Mouse (Mus musculus) T-helper 1 cell (primary cell): ENCODE data around the gene 9330182O14Rik.

Experiments
- in situ Hi-C: fragments of 300-600 bp; cut with MboI, MseI; formaldehyde crosslinking; loops from one replicate; pipeline ENCODE4 v1.15.1; 2025; ENCODE audit warnings: high pct_unique_total_duplicates

The 9330182O14Rik gene

GRCm38 (mm10) chr15:40134152-40134792 lies at the start of gene 9330182O14Rik:
Gene 9330182O14Rik (plus strand): TSS chr15:40134365.
- in situ Hi-C loops: loop anchor here (5.0 to 25.0 kb wide), 3 partner anchors 67 to 747 kb away; no protein-coding TSS in a partner anchor

- in situ Hi-C loops: no loop called here
Measured at GRCm38 (mm10) chr15:40103304-40103703, 30.9 kb upstream of the 9330182O14Rik start.

GRCm38 (mm10) chr15:40105712-40106111 lies 28.5 kb upstream of the 9330182O14Rik start:
- in situ Hi-C loops: no loop called here

DNA sequence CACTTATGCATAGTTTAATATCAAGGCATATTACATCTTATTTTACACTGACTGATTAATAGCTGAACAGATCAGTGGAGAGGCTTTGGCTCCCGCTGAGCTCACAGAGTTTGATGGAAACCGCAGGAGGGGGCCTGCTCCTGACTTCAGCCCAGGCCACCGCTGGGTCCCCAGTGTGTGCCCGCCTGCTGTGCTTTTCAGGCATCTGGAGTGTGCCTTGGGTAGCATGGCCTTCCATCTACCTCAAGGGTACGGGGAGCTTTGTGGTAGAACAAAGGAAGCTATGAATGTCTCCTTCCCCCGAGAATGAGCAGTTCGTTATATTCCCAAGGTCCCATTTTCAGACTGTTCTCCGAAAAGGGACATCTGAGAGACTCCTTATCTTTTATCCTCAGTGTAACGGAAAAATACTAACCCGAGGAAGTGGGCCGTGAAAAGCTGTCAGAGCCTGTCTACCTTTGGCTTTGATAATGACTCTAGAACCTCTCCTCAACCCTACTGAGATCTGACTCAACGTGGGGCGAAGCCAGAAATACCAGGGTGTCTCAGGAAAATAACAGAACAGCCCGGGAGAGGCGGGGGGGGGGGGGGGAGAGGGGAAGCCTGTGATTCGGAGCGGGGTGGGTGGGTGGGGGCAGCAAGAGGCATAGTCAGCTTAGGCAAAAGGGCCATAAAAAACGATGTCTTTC lies 20.1 kb upstream of the 9330182O14Rik start:
- in situ Hi-C loops: no loop called here

GRCm38 (mm10) chr15:40114600-40115271 lies 19.4 kb upstream of the 9330182O14Rik start:
- in situ Hi-C loops: no loop called here

DNA sequence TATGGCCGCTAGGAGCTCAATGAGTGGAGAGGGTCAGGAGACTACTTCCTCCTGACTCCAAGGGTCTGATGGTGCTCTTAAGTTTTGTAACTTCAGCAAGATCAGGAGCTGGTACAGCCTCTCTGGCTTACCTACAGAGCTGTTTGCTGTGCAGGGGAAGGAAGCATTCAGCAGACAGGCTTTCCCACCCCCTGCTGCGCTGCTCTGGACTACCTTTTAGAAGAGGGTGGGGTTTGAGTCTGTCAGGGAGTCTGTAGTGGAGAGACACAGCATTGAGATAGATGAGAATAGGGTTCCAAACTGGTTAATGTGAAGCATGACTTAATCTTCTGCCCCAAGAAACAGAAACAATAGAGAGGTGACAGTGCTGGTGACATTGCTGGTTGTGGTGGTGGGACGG lies 17.8 kb upstream of the 9330182O14Rik start:
- in situ Hi-C loops: no loop called here

- in situ Hi-C loops: no loop called here
Measured at GRCm38 (mm10) chr15:40124211-40124953, 9.8 kb upstream of the 9330182O14Rik start.

DNA sequence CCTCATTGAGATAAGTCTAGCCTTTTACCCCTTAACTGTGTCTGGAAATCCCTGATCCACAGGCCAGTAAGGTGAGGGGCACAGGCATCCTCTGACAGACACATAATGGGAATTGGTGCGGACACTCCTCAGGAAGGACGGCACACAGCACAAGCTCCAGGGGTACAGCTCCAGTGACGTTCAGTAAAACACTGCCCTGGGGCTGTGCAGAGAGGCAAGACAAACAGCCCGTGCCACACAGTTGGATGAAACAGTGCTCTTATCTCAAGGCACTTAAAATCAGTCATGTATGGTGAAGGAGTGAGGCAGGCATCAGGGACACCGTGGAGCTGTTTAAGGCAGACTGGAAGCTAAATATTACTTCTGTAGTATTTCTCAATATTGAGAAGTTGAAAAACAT lies 4.7 kb upstream of the 9330182O14Rik start:
- in situ Hi-C loops: loop anchor here (25.0 kb wide), 1 partner anchor 742 kb away; no protein-coding TSS in a partner anchor

- in situ Hi-C loops: loop anchor here (5.0 to 25.0 kb wide), 3 partner anchors 64 to 744 kb away; no protein-coding TSS in a partner anchor
Measured at GRCm38 (mm10) chr15:40130880-40131478, 3.2 kb upstream of the 9330182O14Rik start.

GRCm38 (mm10) chr15:40132408-40132807 lies 1.8 kb upstream of the 9330182O14Rik start:
- in situ Hi-C loops: loop anchor here (5.0 to 25.0 kb wide), 3 partner anchors 65 to 745 kb away; no protein-coding TSS in a partner anchor

- in situ Hi-C loops: loop anchor here (25.0 kb wide), 1 partner anchor 757 kb away; no protein-coding TSS in a partner anchor
Measured at GRCm38 (mm10) chr15:40144221-40144620, 10.1 kb downstream of the 9330182O14Rik start.

DNA sequence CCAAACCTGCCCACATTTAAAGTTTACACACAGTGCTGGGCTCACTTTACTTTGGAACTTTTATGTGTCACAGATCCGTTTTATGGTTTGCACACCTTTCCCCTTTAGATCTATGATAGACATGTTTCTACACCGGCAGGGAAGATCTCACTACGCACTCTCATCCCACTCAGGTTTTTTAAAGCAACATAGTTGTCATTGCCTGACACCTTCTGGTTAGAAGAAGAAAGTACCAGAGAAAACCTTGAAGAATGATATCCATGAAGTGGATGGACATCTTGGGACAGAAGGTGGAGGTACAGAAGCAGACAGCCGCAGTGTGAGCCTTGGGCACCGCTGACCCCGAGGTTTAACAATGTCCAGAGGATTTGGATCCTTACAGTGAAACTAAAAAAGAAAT lies 23.5 kb downstream of the 9330182O14Rik start:
- in situ Hi-C loops: no loop called here

- in situ Hi-C loops: loop anchor here (5.0 kb wide), 1 partner anchor 911 kb away; no protein-coding TSS in a partner anchor
Measured at GRCm38 (mm10) chr15:40166560-40167275, 32.6 kb downstream of the 9330182O14Rik start.

DNA sequence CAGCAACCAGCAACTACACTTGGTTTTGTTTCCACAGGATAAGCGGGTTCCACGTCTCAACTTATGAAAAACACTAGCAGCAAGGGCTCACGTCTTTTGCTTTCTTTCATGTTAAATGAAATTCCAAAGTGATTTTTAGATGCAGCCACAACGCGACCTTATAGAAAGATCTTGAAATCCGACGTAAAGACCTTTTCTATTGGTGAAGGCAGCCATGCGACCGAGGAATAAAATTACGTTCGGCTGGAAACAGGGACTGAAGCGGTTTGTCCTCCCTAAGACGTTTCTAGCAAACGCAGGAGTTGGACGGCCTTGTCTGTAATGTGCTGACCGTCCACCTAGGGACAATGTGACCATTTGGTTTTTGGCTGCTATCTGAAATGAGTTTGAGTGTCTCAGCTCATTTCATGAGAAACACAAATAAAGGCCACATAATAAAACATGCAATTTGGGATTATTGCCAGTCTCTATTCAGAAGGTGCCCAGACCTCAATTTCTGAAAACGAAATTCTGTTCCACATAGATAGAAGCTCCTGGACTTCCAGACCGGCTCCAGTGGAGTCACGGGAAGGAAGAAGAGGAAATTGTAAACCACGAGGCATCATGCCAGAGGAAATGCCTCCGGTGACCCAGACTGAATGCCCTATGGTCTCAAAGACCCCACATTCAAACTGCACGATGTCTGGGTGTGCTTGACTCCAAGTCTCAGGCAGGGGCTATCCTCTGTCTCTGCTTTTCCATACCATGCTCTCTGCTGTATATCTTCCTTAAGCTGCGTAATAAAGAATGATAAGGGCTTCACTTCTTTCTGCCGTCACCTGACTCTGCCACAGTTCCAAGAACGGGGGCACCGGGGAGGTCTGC lies 33.3 kb downstream of the 9330182O14Rik start:
- in situ Hi-C loops: loop anchor here (5.0 kb wide), 1 partner anchor 910 kb away; no protein-coding TSS in a partner anchor

- in situ Hi-C loops: loop anchor here (5.0 kb wide), 1 partner anchor 909 kb away; no protein-coding TSS in a partner anchor
Measured at GRCm38 (mm10) chr15:40168140-40168688, 34.0 kb downstream of the 9330182O14Rik start.

- in situ Hi-C loops: loop anchor here (5.0 kb wide), 1 partner anchor 908 kb away; no protein-coding TSS in a partner anchor
Measured at GRCm38 (mm10) chr15:40169061-40169460, 34.9 kb downstream of the 9330182O14Rik start.

DNA sequence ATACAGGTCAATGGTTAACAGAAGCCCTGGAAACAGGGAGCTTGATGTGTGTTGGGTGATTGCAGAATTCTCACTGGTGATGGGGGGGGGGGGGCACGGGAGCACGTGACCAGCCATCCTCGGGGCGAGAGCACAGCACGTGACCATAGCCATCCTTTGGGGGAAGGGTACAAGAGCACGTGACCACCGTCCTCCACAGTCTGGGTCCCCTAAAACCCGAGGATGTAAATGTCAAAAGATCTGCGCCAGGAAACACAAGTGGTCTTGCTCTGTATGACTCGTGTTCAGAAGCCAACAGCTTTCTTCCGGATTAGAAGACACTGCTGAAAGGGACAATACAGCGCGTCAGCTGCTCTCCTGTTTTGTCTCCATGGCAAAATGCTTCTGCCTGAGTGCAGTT lies 35.5 kb downstream of the 9330182O14Rik start:
- in situ Hi-C loops: loop anchor here (5.0 kb wide), 1 partner anchor 908 kb away; no protein-coding TSS in a partner anchor

- in situ Hi-C loops: no loop called here
Measured at GRCm38 (mm10) chr15:40179423-40179822, 45.3 kb downstream of the 9330182O14Rik start.

GRCm38 (mm10) chr15:40187017-40187416 lies 52.9 kb downstream of the 9330182O14Rik start:
- in situ Hi-C loops: no loop called here
